Mouse (Mus musculus) stomach, embryonic 15.5 days (tissue): Measurements from ENCODE around the gene Wdr49. TPM values are rescaled to one million over a fixed set of nuclear protein-coding genes. Genes with fewer than 3 reads are reported as not detected.

ENCODE experiments used
- ATAC-seq: fragments of 200-750 bp; cut with Nextera tagmentation; 2 replicates; pipeline ENCODE4 v1.8.0; 2017; ENCODE audit warnings: low read depth, moderate number of reproducible peaks, moderate TSS enrichment; ENCODE audit not compliant: insufficient read depth, low FRiP score
- H3K27ac ChIP-seq: fragments of 300-500 bp; sonication (generic); 2 replicates; pipeline ENCODE4 v1.5.1; 2015; ENCODE audit warnings: mild to moderate bottlenecking, inconsistent platforms
- H3K27me3 ChIP-seq: fragments of 300-500 bp; sonication (generic); replicated peaks from 2 replicates; pipeline ENCODE4 v1.6.1; 2015; ENCODE audit warnings: inconsistent platforms
- H3K36me3 ChIP-seq: fragments of 300-500 bp; sonication (generic); 2 replicates; pipeline ENCODE4 v1.6.1; 2015; ENCODE audit warnings: inconsistent platforms
- H3K4me1 ChIP-seq: fragments of 300-500 bp; sonication (generic); 2 replicates; pipeline ENCODE4 v1.6.1; 2015; ENCODE audit warnings: inconsistent platforms
- H3K4me2 ChIP-seq: fragments of 300-500 bp; sonication (generic); 2 replicates; pipeline ENCODE4 v1.6.1; 2015; ENCODE audit warnings: mild to moderate bottlenecking, inconsistent platforms
- H3K4me3 ChIP-seq: fragments of 300-500 bp; sonication (generic); replicated peaks from 2 replicates; pipeline ENCODE4 v1.5.1; 2015; ENCODE audit warnings: inconsistent platforms
- H3K9ac ChIP-seq: fragments of 300-500 bp; sonication (generic); 2 replicates; pipeline ENCODE4 v1.6.1; 2015; ENCODE audit warnings: inconsistent platforms
- H3K9me3 ChIP-seq: fragments of 300-500 bp; sonication (generic); 2 replicates; pipeline ENCODE4 v1.6.1; 2016; ENCODE audit warnings: inconsistent platforms
- WGBS: fragments of 180-500 bp; shearing (Covaris S2); methylation state at CpG from one replicate; pipeline ENCODE4 v1.1.7; 2015; 5-methylcytosine and 5-hydroxymethylcytosine counted together
- polyA plus RNA-seq: library from polyadenylated mRNA; unstranded; fragments of >200 nt; fragmentation: Nextera tagmentation; extraction: Ambion mirVana; gene quantifications from 2 replicates; pipeline ENCODE4 v1.2.1, GENCODE M21; 2015

Gene Wdr49
- polyA plus RNA-seq, 1 experiment from 2014 or later = not detected

- no peak for ATAC-seq
- Histone ChIP-seq H3K9ac (no peak overlapping the region), H3K4me1 (no peaks in the 10 kb centered on the region), H3K27me3 (no peaks in the 10 kb centered on the region), H3K36me3 (no peaks in the 10 kb centered on the region), H3K4me3 (no peak overlapping the region), H3K4me2 (no peak overlapping the region), H3K27ac (no peak overlapping the region), H3K9me3 (no peaks in the 10 kb centered on the region)
- 42% methylated on average over 3 of the region's 3 CpGs for WGBS
These were observed 184.2 kb downstream of the Wdr49 start for GRCm38 (mm10) chr3:75297758-75298111.

GRCm38 (mm10) chr3:75297026-75297757 lies 184.8 kb downstream of the Wdr49 start:
- no peak for ATAC-seq
- H3K9me3 ChIP-seq = no peaks in the 10 kb centered on the region
- 55% methylated on average over 2 of the region's 2 CpGs for WGBS
- H3K27ac ChIP-seq = no peak overlapping the region
- no peak overlapping the region for H3K4me2 ChIP-seq
- H3K9ac ChIP-seq = no peak overlapping the region
- no peaks in the 10 kb centered on the region for H3K27me3 ChIP-seq
- H3K4me1 ChIP-seq = no peaks in the 10 kb centered on the region
- H3K36me3 ChIP-seq = no peaks in the 10 kb centered on the region
- H3K4me3 ChIP-seq = no peak overlapping the region

- H3K27me3 ChIP-seq = no peaks in the 10 kb centered on the region
- H3K36me3 ChIP-seq = no peaks in the 10 kb centered on the region
- H3K4me1 ChIP-seq = no peaks in the 10 kb centered on the region
- no peaks in the 10 kb centered on the region for H3K9me3 ChIP-seq
- no peak overlapping the region for H3K9ac ChIP-seq
- WGBS = 75% methylated on average over 2 of the region's 2 CpGs
- no peak overlapping the region for H3K4me3 ChIP-seq
- no peak overlapping the region for H3K4me2 ChIP-seq
- no peak for ATAC-seq
- no peak overlapping the region for H3K27ac ChIP-seq
These were observed 188.7 kb downstream of the Wdr49 start for GRCm38 (mm10) chr3:75293243-75293642.

- Histone ChIP-seq H3K4me2 (no peak overlapping the region), H3K27me3 (no peaks in the 10 kb centered on the region), H3K36me3 (no peaks in the 10 kb centered on the region), H3K4me3 (no peak overlapping the region), H3K27ac (no peak overlapping the region), H3K9me3 (no peaks in the 10 kb centered on the region), H3K9ac (no peak overlapping the region), H3K4me1 (no peaks in the 10 kb centered on the region)
- ATAC-seq = no peak
- 73% methylated on average over 4 of the region's 4 CpGs for WGBS
These were observed 204.5 kb downstream of the Wdr49 start for GRCm38 (mm10) chr3:75277455-75277854.

GRCm38 (mm10) chr3:75276522-75276921 lies 205.4 kb downstream of the Wdr49 start:
- H3K4me1 ChIP-seq = no peaks in the 10 kb centered on the region
- H3K4me3 ChIP-seq = no peak overlapping the region
- ATAC-seq = no peak
- WGBS = 79% methylated on average over 3 of the region's 3 CpGs
- no peak overlapping the region for H3K9ac ChIP-seq
- H3K27me3 ChIP-seq = no peaks in the 10 kb centered on the region
- no peak overlapping the region for H3K27ac ChIP-seq
- no peak overlapping the region for H3K4me2 ChIP-seq
- no peaks in the 10 kb centered on the region for H3K9me3 ChIP-seq
- H3K36me3 ChIP-seq = no peaks in the 10 kb centered on the region

GRCm38 (mm10) chr3:75275127-75275526 lies 206.8 kb downstream of the Wdr49 start:
- no peaks in the 10 kb centered on the region for H3K9me3 ChIP-seq
- ATAC-seq = no peak
- no peaks in the 10 kb centered on the region for H3K36me3 ChIP-seq
- no peaks in the 10 kb centered on the region for H3K27me3 ChIP-seq
- no peak overlapping the region for H3K27ac ChIP-seq
- H3K9ac ChIP-seq = no peak overlapping the region
- no peak overlapping the region for H3K4me3 ChIP-seq
- no peak overlapping the region for H3K4me2 ChIP-seq
- H3K4me1 ChIP-seq = no peaks in the 10 kb centered on the region

- no peaks in the 10 kb centered on the region for H3K36me3 ChIP-seq
- H3K9me3 ChIP-seq = no peaks in the 10 kb centered on the region
- H3K27ac ChIP-seq = no peak within 1 kb of the TSS
- WGBS = 71% methylated on average over 2 of the region's 2 CpGs
- no peaks in the 10 kb centered on the region for H3K4me1 ChIP-seq
- H3K9ac ChIP-seq = no peak within 1 kb of the TSS
- no peak within 1 kb of the TSS for H3K4me3 ChIP-seq
- no peaks in the 10 kb centered on the region for H3K27me3 ChIP-seq
- no peak; the same call in 1 of the 2 replicates for ATAC-seq
- H3K4me2 ChIP-seq = no peak within 1 kb of the TSS
These were observed 212.0 kb downstream of the Wdr49 start, which contains the start of gene Serpini2 for GRCm38 (mm10) chr3:75269978-75270377. Gene Serpini2 (minus strand): TSS chr3:75270078.

- Histone ChIP-seq H3K36me3 (no peaks in the 10 kb centered on the region), H3K4me2 (no peak overlapping the region), H3K4me1 (no peaks in the 10 kb centered on the region), H3K4me3 (no peak overlapping the region), H3K9ac (no peak overlapping the region), H3K27me3 (no peaks in the 10 kb centered on the region), H3K9me3 (no peaks in the 10 kb centered on the region), H3K27ac (no peak overlapping the region)
- no peak for ATAC-seq
These were observed 222.6 kb downstream of the Wdr49 start for GRCm38 (mm10) chr3:75259356-75259755.

Other genes with a start within 250 kb of the Wdr49 start
- 48.5 and 81.8 TPM in 2 replicates for gene Serpini2, start 212.1 kb downstream of the Wdr49 start, polyA plus RNA-seq
- gene Pdcd10, start 74.7 kb upstream of the Wdr49 start, polyA plus RNA-seq = 83.9 and 86.8 TPM in 2 replicates
- gene Serpini1, start 75.4 kb upstream of the Wdr49 start, polyA plus RNA-seq = 20.7 and 29.0 TPM in 2 replicates